Mouse (Mus musculus) limb, embryonic 12.5 days (tissue): Measurements from ENCODE around the gene Colgalt2. TPM values are rescaled to one million over a fixed set of nuclear protein-coding genes. Genes with fewer than 3 reads are reported as not detected.
A peak's percentile ranks its signal among the peaks of the same experiment; 100 is the strongest.
"Not testable (repeated sequence)": the region's sequence is repeated elsewhere in the genome, so short reads cannot be mapped to it uniquely, and the experiment has no call there.

Experiments used
- ATAC-seq: fragments of 200-750 bp; cut with Nextera tagmentation; 2 replicates; pipeline ENCODE4 v1.8.0; 2017; ENCODE audit warnings: low read depth, moderate TSS enrichment; ENCODE audit not compliant: insufficient number of reproducible peaks, insufficient read depth, low FRiP score, low TSS enrichment
- H3K27ac ChIP-seq: fragments of 300-500 bp; sonication (generic); 2 replicates; pipeline ENCODE4 v1.5.1; 2016; ENCODE audit warnings: mild to moderate bottlenecking, moderate library complexity
- H3K27me3 ChIP-seq: fragments of 300-500 bp; sonication (generic); 2 replicates; pipeline ENCODE4 v1.6.1; 2016; ENCODE audit warnings: mild to moderate bottlenecking, moderate library complexity
- H3K36me3 ChIP-seq: fragments of 300-500 bp; sonication (generic); 2 replicates; pipeline ENCODE4 v1.6.1; 2016; ENCODE audit warnings: mild to moderate bottlenecking, moderate library complexity
- H3K4me1 ChIP-seq: fragments of 300-500 bp; sonication (generic); replicated peaks from 2 replicates; pipeline ENCODE4 v1.6.1; 2016
- H3K4me2 ChIP-seq: fragments of 300-500 bp; sonication (generic); 2 replicates; pipeline ENCODE4 v1.6.1; 2016; ENCODE audit warnings: mild to moderate bottlenecking, moderate library complexity
- H3K4me3 ChIP-seq: fragments of 300-500 bp; sonication (generic); replicated peaks from 2 replicates; pipeline ENCODE4 v1.5.1; 2016; ENCODE audit warnings: mild to moderate bottlenecking
- H3K9ac ChIP-seq: fragments of 300-500 bp; sonication (generic); replicated peaks from 2 replicates; pipeline ENCODE4 v1.6.1; 2016; ENCODE audit warnings: mild to moderate bottlenecking, moderate library complexity
- H3K9me3 ChIP-seq: fragments of 300-500 bp; sonication (generic); 2 replicates; pipeline ENCODE4 v1.6.1; 2016; ENCODE audit warnings: mild to moderate bottlenecking, moderate library complexity
- WGBS: fragments of 180-500 bp; shearing (Covaris S2); methylation state at CpG from one replicate; pipeline ENCODE4 v1.1.7; 2016; 5-methylcytosine and 5-hydroxymethylcytosine counted together
- polyA plus RNA-seq: library from polyadenylated mRNA; unstranded; fragments of >200 nt; fragmentation: Nextera tagmentation; extraction: Ambion mirVana; gene quantifications from 2 replicates; pipeline ENCODE4 v1.2.1, GENCODE M21; 2016

The Colgalt2 gene
- 3.3 and 3.8 TPM in 2 replicates for polyA plus RNA-seq

- Histone ChIP-seq H3K4me3 (peak within 1 kb of the TSS; percentile 66), H3K9me3 (no peaks in the 10 kb centered on the region), H3K36me3 (no peaks in the 10 kb centered on the region), H3K27me3 (peaks cover 30% of the 10 kb centered on the region), H3K27ac (peak within 1 kb of the TSS; percentile 53; the same call in 1 of the 2 replicates), H3K9ac (peak within 1 kb of the TSS; percentile 72), H3K4me2 (peak within 1 kb of the TSS; percentile 94), H3K4me1 (peaks cover 15% of the 10 kb centered on the region)
- WGBS, result under 1% methylated on average over 70 of the region's 70 CpGs
- peak; percentile 66 for ATAC-seq
Measured at GRCm38 (mm10) chr1:152399790-152400555, at the start of gene Colgalt2. Gene Colgalt2 (plus strand): TSS chr1:152399830.

- Histone ChIP-seq H3K4me1 (no peaks in the 10 kb centered on the region), H3K4me2 (no peak overlapping the region), H3K36me3 (no peaks in the 10 kb centered on the region), H3K27me3 (no peaks in the 10 kb centered on the region), H3K9ac (no peak overlapping the region), H3K27ac (no peak overlapping the region), H3K9me3 (no peaks in the 10 kb centered on the region), H3K4me3 (no peak overlapping the region)
- 77% methylated on average over 4 of the region's 4 CpGs for WGBS
- ATAC-seq, result no peak
Measured at GRCm38 (mm10) chr1:152356721-152357120, 42.9 kb upstream of the Colgalt2 start.

DNA sequence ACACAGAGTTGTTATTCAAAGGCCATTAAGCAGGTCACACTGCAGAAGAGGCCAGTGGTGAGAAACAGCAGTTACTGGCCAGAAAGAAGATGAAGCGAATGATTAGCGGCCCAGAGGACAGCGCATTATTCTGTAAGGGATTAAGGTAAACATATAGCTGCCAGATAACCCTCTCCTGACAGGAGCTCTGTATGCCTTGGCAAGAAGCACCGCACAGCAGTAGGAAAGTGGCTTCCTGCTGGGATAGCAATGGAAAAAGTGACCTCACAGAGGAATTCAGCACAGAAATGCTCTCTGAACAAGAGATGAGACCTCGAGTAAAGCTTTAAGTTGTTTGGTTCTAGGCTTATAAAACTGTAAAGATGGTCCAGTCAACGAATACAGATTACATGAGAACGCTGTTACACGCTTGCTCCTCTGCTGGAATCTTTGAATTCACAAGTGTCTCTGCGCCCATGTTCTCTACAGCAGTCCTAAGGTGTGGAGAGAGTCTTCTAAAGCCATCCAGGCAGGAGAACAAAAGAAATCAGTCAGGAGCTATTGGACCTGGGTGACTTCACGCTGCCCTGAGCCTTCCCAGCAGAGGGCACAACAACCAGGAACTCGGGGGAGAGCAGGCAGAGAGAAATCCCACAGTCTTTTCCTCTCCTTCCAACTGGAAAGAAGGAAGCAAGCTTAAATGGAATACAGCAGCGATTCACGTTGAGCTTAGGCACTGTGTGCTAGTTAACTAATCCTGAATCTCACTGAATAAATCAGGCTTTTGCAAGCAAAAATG is 31.1 kb upstream of the Colgalt2 start:
- no peak overlapping the region for H3K27ac ChIP-seq
- no peak overlapping the region for H3K9ac ChIP-seq
- H3K4me3 ChIP-seq, result no peak overlapping the region
- no peak overlapping the region for H3K4me2 ChIP-seq
- H3K9me3 ChIP-seq, result no peaks in the 10 kb centered on the region
- H3K36me3 ChIP-seq, result peaks cover 18% of the 10 kb centered on the region
- ATAC-seq, result no peak
- WGBS, result 64% methylated on average over 13 of the region's 13 CpGs
- no peaks in the 10 kb centered on the region for H3K27me3 ChIP-seq
- H3K4me1 ChIP-seq, result peaks cover 7% of the 10 kb centered on the region

DNA sequence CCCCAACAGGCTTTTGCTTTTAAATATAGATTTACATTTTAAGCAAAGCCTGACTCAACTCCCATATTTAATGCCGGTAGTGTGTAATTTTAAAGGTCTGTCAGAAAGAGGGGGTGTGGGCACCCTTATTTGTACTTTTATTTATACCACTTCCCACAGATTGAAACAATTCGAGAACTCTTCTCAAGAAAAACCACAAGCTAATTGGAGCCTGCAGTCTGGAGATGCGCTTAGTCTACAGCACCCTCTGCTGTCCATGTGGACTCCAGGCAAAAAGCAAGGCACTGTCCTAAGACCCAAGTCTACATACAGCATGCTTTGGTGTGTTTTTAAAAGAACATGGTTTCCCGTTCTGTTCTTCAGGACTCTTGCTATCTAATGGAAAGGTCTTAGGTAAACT is 30.5 kb upstream of the Colgalt2 start:
- Histone ChIP-seq H3K27me3 (no peaks in the 10 kb centered on the region), H3K4me1 (peaks cover 7% of the 10 kb centered on the region), H3K36me3 (peaks cover 18% of the 10 kb centered on the region), H3K9ac (no peak overlapping the region), H3K4me2 (no peak overlapping the region), H3K4me3 (no peak overlapping the region), H3K9me3 (no peaks in the 10 kb centered on the region), H3K27ac (no peak overlapping the region)
- WGBS, result 23% methylated on average over 4 of the region's 4 CpGs
- peak; percentile 68; the same call in 1 of the 2 replicates for ATAC-seq

DNA sequence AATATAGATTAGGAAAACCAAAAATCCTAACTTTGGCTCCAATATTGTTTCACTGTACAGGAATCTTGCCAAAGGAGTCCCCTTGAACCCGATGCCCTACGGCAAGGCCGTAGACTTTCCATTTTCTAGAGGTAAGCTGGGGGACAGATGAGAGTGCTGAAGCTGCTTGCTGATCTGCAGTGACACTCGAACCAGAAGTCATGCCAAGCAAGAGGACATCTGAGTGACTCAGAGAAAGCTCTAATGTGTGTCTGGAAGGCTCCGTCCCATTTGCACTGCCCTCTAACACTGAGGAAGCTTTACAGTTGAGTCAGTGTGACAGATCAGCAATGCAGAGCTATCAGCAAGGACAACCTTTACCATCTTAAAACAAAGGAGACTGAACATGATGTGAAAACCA is 21.3 kb upstream of the Colgalt2 start:
- Histone ChIP-seq H3K9me3 (no peaks in the 10 kb centered on the region), H3K36me3 (peaks cover 57% of the 10 kb centered on the region), H3K27me3 (no peaks in the 10 kb centered on the region), H3K4me3 (no peak overlapping the region), H3K4me2 (no peak overlapping the region), H3K27ac (no peak overlapping the region), H3K4me1 (no peaks in the 10 kb centered on the region), H3K9ac (no peak overlapping the region)
- WGBS, result 88% methylated on average over 5 of the region's 5 CpGs
- ATAC-seq, result no peak

- Histone ChIP-seq H3K36me3 (peaks cover 25% of the 10 kb centered on the region), H3K27ac (no peak overlapping the region), H3K4me2 (no peak overlapping the region), H3K4me1 (0 out of 2 replicates have a peak, but pooled peaks cover 3% of the 10 kb centered on the region), H3K9me3 (no peaks in the 10 kb centered on the region), H3K27me3 (no peaks in the 10 kb centered on the region), H3K4me3 (no peak overlapping the region), H3K9ac (no peak overlapping the region)
- ATAC-seq, result no peak
- 97% methylated on average over 1 of the region's 1 CpGs for WGBS
Measured at GRCm38 (mm10) chr1:152384589-152384988, 15.0 kb upstream of the Colgalt2 start.

- Histone ChIP-seq H3K36me3 (peaks cover 17% of the 10 kb centered on the region), H3K4me2 (peak overlapping the region; percentile 72), H3K9ac (peak overlapping the region; percentile 85), H3K4me3 (peak overlapping the region; percentile 90)
- not testable (repeated sequence) for H3K27ac ChIP-seq, H3K27me3 ChIP-seq, ATAC-seq, H3K9me3 ChIP-seq, H3K4me1 ChIP-seq
- WGBS, result 38% methylated on average over 2 of the region's 4 CpGs
Measured at GRCm38 (mm10) chr1:152385693-152386092, 13.9 kb upstream of the Colgalt2 start.

DNA sequence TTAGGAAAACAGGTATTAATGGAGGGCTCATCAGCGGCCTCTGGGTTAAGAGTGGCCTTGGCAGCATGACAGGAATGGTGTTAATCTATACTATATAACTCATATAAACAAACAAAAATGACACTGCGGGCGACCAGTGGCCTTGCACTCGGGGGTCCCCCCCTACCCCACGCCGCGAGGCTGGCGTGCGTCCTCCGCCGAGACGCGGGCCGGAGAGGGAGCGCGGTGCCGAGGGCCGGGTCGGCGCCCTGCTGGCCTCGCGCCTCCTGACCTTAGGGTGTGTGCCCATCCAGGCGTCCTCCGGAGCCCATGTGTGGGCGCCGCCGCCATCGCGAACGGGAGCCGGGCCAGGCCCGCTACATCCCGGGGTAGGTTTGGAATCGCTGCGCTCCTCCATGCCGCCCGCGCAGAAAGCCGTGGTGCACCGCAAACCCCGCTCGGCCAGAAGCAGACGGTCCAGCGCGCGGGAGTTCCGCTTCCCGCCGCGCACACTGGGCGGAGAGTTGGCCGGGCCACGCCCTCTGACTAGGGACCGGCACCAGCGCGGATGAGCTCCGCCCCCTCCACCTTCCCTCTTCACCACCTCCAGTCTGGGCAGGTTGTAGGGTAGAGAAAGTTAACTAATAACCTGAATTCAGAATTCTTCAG is 13.3 kb upstream of the Colgalt2 start, which contains the start of gene Tsen15:
Gene Tsen15, minus strand, starts transcription at position 501 of the 648 bp plus-strand sequence.
- peak; percentile 96 for ATAC-seq
- H3K4me1 ChIP-seq, result 0 out of 2 replicates have a peak, but pooled peaks cover 3% of the 10 kb centered on the region
- H3K27ac ChIP-seq, result no peak within 1 kb of the TSS
- peak within 1 kb of the TSS; percentile 85 for H3K9ac ChIP-seq
- under 1% methylated on average over 57 of the region's 57 CpGs for WGBS
- peaks cover 12% of the 10 kb centered on the region for H3K36me3 ChIP-seq
- no peaks in the 10 kb centered on the region for H3K9me3 ChIP-seq
- H3K27me3 ChIP-seq, result no peaks in the 10 kb centered on the region
- peak within 1 kb of the TSS; percentile 72 for H3K4me2 ChIP-seq
- H3K4me3 ChIP-seq, result peak within 1 kb of the TSS; percentile 90

- no peak for ATAC-seq
Measured at GRCm38 (mm10) chr1:152389271-152389670, 10.4 kb upstream of the Colgalt2 start.

GRCm38 (mm10) chr1:152394137-152394536 is 5.5 kb upstream of the Colgalt2 start:
- no peaks in the 10 kb centered on the region for H3K4me1 ChIP-seq
- no peak overlapping the region for H3K27ac ChIP-seq
- no peak overlapping the region for H3K4me3 ChIP-seq
- no peak overlapping the region for H3K4me2 ChIP-seq
- ATAC-seq, result no peak
- 95% methylated on average over 3 of the region's 3 CpGs for WGBS
- H3K9ac ChIP-seq, result no peak overlapping the region
- H3K36me3 ChIP-seq, result no peaks in the 10 kb centered on the region
- H3K9me3 ChIP-seq, result 0 out of 2 replicates have a peak, but pooled peaks cover 5% of the 10 kb centered on the region
- H3K27me3 ChIP-seq, result peaks cover 14% of the 10 kb centered on the region

More at GRCm38 (mm10) chr1:152389271-152389670, 10.4 kb upstream of the Colgalt2 start:
- Histone ChIP-seq H3K9ac (no peak overlapping the region), H3K27me3 (no peaks in the 10 kb centered on the region), H3K27ac (no peak overlapping the region), H3K4me3 (no peak overlapping the region), H3K4me2 (no peak overlapping the region), H3K4me1 (0 out of 2 replicates have a peak, but pooled peaks cover 3% of the 10 kb centered on the region), H3K36me3 (no peaks in the 10 kb centered on the region), H3K9me3 (0 out of 2 replicates have a peak, but pooled peaks cover 4% of the 10 kb centered on the region)
